Mouse (Mus musculus) olfactory bulb, adult 2 months (tissue): ENCODE data around the gene Pald1.

Experiments
- CTCF ChIP-seq: fragments of 200-500 bp; IDR thresholded peaks from 2 replicates; pipeline ENCODE4 v1.5.1; 2012; ENCODE audit warnings: low read depth, mild to moderate bottlenecking, low read length, moderate library complexity; ENCODE audit not compliant: insufficient read depth
- POLR2A ChIP-seq: fragments of 200-500 bp; IDR thresholded peaks from 2 replicates; pipeline ENCODE4 v1.6.1; 2012; ENCODE audit warnings: mild to moderate bottlenecking, low read depth, low read length, moderate library complexity; ENCODE audit not compliant: insufficient read depth

- TF ChIP-seq CTCF = no peak
- no peak for TF ChIP-seq POLR2A
These were observed 40.6 kb downstream of the Pald1 start for GRCm38 (mm10) chr10:61342750-61343149.
